Mouse (Mus musculus) right cerebral cortex, postnatal 25 days (tissue): Measurements from ENCODE around the gene Pde6h.

ENCODE experiments used
- DNase-seq: peaks from one replicate; pipeline ENCODE4 v3.0.0; 2022

The Pde6h gene

GRCm38 (mm10) chr6:136986019-136986418 lies 62.4 kb downstream of the Pde6h start:
- no peak for DNase-seq

- DNase-seq, result no peak
Observed at GRCm38 (mm10) chr6:136986718-136987117, 63.1 kb downstream of the Pde6h start.

- no peak for DNase-seq
Observed at GRCm38 (mm10) chr6:136988536-136989060, 65.0 kb downstream of the Pde6h start.

GRCm38 (mm10) chr6:136989824-136990497 lies 66.3 kb downstream of the Pde6h start:
- no peak for DNase-seq

- no peak for DNase-seq
Observed at GRCm38 (mm10) chr6:136990557-136990956, 66.9 kb downstream of the Pde6h start.

GRCm38 (mm10) chr6:136993574-136993973 lies 69.9 kb downstream of the Pde6h start:
- DNase-seq, result no peak

GRCm38 (mm10) chr6:136995533-136995932 lies 71.9 kb downstream of the Pde6h start:
- DNase-seq, result no peak

- no peak for DNase-seq
Observed at GRCm38 (mm10) chr6:136996336-136996735, 72.7 kb downstream of the Pde6h start.

- no peak for DNase-seq
Observed at GRCm38 (mm10) chr6:136998181-136998580, 74.5 kb downstream of the Pde6h start.

GRCm38 (mm10) chr6:136999009-136999408 lies 75.4 kb downstream of the Pde6h start:
- DNase-seq, result no peak

- DNase-seq, result no peak
Observed at GRCm38 (mm10) chr6:136999707-137000446, 76.2 kb downstream of the Pde6h start.

GRCm38 (mm10) chr6:137000706-137001105 lies 77.1 kb downstream of the Pde6h start:
- no peak for DNase-seq

GRCm38 (mm10) chr6:137001267-137002168 lies 77.9 kb downstream of the Pde6h start:
- DNase-seq, result no peak

GRCm38 (mm10) chr6:137002169-137002514 lies 78.5 kb downstream of the Pde6h start:
- no peak for DNase-seq

- DNase-seq, result no peak
Observed at GRCm38 (mm10) chr6:137004359-137004758, 80.7 kb downstream of the Pde6h start.

GRCm38 (mm10) chr6:137011187-137011586 lies 87.6 kb downstream of the Pde6h start:
- DNase-seq, result no peak

GRCm38 (mm10) chr6:137014346-137014745 lies 90.7 kb downstream of the Pde6h start:
- DNase-seq, result no peak

- no peak for DNase-seq
Observed at GRCm38 (mm10) chr6:137017216-137017973, 93.8 kb downstream of the Pde6h start.
